Mouse (Mus musculus) forebrain, embryonic 15.5 days (tissue): ENCODE data around the gene Mrps34. TPM values are rescaled to one million over a fixed set of nuclear protein-coding genes. Genes with fewer than 3 reads are reported as not detected.

Experiments used
- ATAC-seq: fragments of 200-750 bp; cut with Nextera tagmentation; replicated peaks from 2 replicates; pipeline ENCODE4 v1.8.0; 2017; ENCODE audit warnings: mild to moderate bottlenecking, moderate TSS enrichment, moderate library complexity
- H3K27ac ChIP-seq: fragments of 300-500 bp; sonication (generic); replicated peaks from 2 replicates; pipeline ENCODE4 v1.5.1; 2015; ENCODE audit warnings: mild to moderate bottlenecking, inconsistent platforms
- H3K27me3 ChIP-seq: fragments of 300-500 bp; sonication (generic); 2 replicates; pipeline ENCODE4 v1.6.1; 2015; ENCODE audit warnings: inconsistent platforms
- H3K36me3 ChIP-seq: fragments of 300-500 bp; sonication (generic); 2 replicates; pipeline ENCODE4 v1.6.1; 2015; ENCODE audit warnings: mild to moderate bottlenecking, inconsistent platforms
- H3K4me1 ChIP-seq: fragments of 300-500 bp; sonication (generic); 2 replicates; pipeline ENCODE4 v1.6.1; 2015; ENCODE audit warnings: inconsistent platforms
- H3K4me2 ChIP-seq: fragments of 300-500 bp; sonication (generic); replicated peaks from 2 replicates; pipeline ENCODE4 v1.6.1; 2015; ENCODE audit warnings: mild to moderate bottlenecking, inconsistent platforms
- H3K4me3 ChIP-seq: fragments of 300-500 bp; sonication (generic); 2 replicates; pipeline ENCODE4 v1.5.1; 2015; ENCODE audit warnings: mild to moderate bottlenecking, inconsistent platforms
- H3K9ac ChIP-seq: fragments of 300-500 bp; sonication (generic); replicated peaks from 2 replicates; pipeline ENCODE4 v1.6.1; 2015; ENCODE audit warnings: mild to moderate bottlenecking, inconsistent platforms
- H3K9me3 ChIP-seq: fragments of 300-500 bp; sonication (generic); 2 replicates; pipeline ENCODE4 v1.6.1; 2016; ENCODE audit warnings: inconsistent platforms
- WGBS: fragments of 180-500 bp; shearing (Covaris S2); methylation state at CpG from one replicate; pipeline ENCODE4 v1.1.7; 2015; ENCODE audit warnings: mixed read lengths; 5-methylcytosine and 5-hydroxymethylcytosine counted together
- polyA plus RNA-seq: library from polyadenylated mRNA; unstranded; fragments of >200 nt; fragmentation: Nextera tagmentation; extraction: Ambion mirVana; gene quantifications from 2 replicates; pipeline ENCODE4 v1.2.1, GENCODE M21; 2015

Mrps34 gene
- polyA plus RNA-seq, 1 experiment from 2014 or later, result 77.6 TPM

- H3K27me3 ChIP-seq, result no peaks in the 10 kb centered on the region
- H3K4me3 ChIP-seq, result no peak overlapping the region
- H3K9me3 ChIP-seq, result no peaks in the 10 kb centered on the region
- H3K27ac ChIP-seq, result no peak overlapping the region
- H3K36me3 ChIP-seq, result peaks cover 22% of the 10 kb centered on the region
- no peak for ATAC-seq
- no peaks in the 10 kb centered on the region for H3K4me1 ChIP-seq
- no peak overlapping the region for H3K4me2 ChIP-seq
- no peak overlapping the region for H3K9ac ChIP-seq
- 89% methylated on average over 8 of the region's 8 CpGs for WGBS
Observed at GRCm38 (mm10) chr17:24860076-24860475, 34.8 kb upstream of the Mrps34 start.

- Histone ChIP-seq H3K9me3 (no peaks in the 10 kb centered on the region), H3K27ac (no peak overlapping the region), H3K9ac (no peak overlapping the region), H3K4me2 (no peak overlapping the region), H3K36me3 (peaks cover 22% of the 10 kb centered on the region), H3K4me1 (no peaks in the 10 kb centered on the region), H3K4me3 (no peak overlapping the region), H3K27me3 (no peaks in the 10 kb centered on the region)
- WGBS, result 87% methylated on average over 3 of the region's 3 CpGs
- ATAC-seq, result no peak
Observed at GRCm38 (mm10) chr17:24861785-24862184, 33.1 kb upstream of the Mrps34 start.

- Histone ChIP-seq H3K4me1 (no peaks in the 10 kb centered on the region), H3K27me3 (no peaks in the 10 kb centered on the region), H3K9me3 (no peaks in the 10 kb centered on the region), H3K4me2 (no peak within 1 kb of the TSS), H3K27ac (no peak within 1 kb of the TSS), H3K36me3 (peaks cover 22% of the 10 kb centered on the region), H3K9ac (no peak within 1 kb of the TSS), H3K4me3 (no peak within 1 kb of the TSS)
- 91% methylated on average over 8 of the region's 8 CpGs for WGBS
- no peak for ATAC-seq
Observed at GRCm38 (mm10) chr17:24865776-24866175, 29.1 kb upstream of the Mrps34 start, which contains the start of gene Igfals. Gene Igfals (plus strand): TSS chr17:24865997.

GRCm38 (mm10) chr17:24867914-24868313, 27.0 kb upstream of the Mrps34 start:
- Histone ChIP-seq H3K4me1 (no peaks in the 10 kb centered on the region), H3K9ac (no peak overlapping the region), H3K27ac (no peak overlapping the region), H3K4me3 (no peak overlapping the region), H3K36me3 (peaks cover 9% of the 10 kb centered on the region; the same call in 1 of the 2 replicates), H3K27me3 (no peaks in the 10 kb centered on the region), H3K4me2 (no peak overlapping the region), H3K9me3 (no peaks in the 10 kb centered on the region)
- no peak for ATAC-seq
- whole genome bisulfite sequencing, result 94% methylated on average over 10 of the region's 10 CpGs

- Histone ChIP-seq H3K27me3 (no peaks in the 10 kb centered on the region), H3K4me3 (no peak overlapping the region), H3K36me3 (no peaks in the 10 kb centered on the region), H3K9me3 (no peaks in the 10 kb centered on the region), H3K4me1 (no peaks in the 10 kb centered on the region), H3K4me2 (no peak overlapping the region), H3K9ac (no peak overlapping the region), H3K27ac (no peak overlapping the region)
- WGBS, result 59% methylated on average over 4 of the region's 4 CpGs
- ATAC-seq, result no peak
Observed at GRCm38 (mm10) chr17:24873695-24874404, 21.1 kb upstream of the Mrps34 start.

GRCm38 (mm10) chr17:24874405-24874745, 20.5 kb upstream of the Mrps34 start:
- 46% methylated on average over 1 of the region's 1 CpGs for WGBS
- Histone ChIP-seq H3K36me3 (no peaks in the 10 kb centered on the region), H3K9me3 (no peaks in the 10 kb centered on the region), H3K27me3 (no peaks in the 10 kb centered on the region), H3K27ac (no peak overlapping the region), H3K4me2 (no peak overlapping the region), H3K9ac (no peak overlapping the region), H3K4me3 (no peak overlapping the region), H3K4me1 (no peaks in the 10 kb centered on the region)
- ATAC-seq, result no peak

GRCm38 (mm10) chr17:24874989-24875388, 19.9 kb upstream of the Mrps34 start:
- Histone ChIP-seq H3K4me1 (no peaks in the 10 kb centered on the region), H3K27ac (no peak overlapping the region), H3K9me3 (no peaks in the 10 kb centered on the region), H3K4me3 (no peak overlapping the region), H3K27me3 (no peaks in the 10 kb centered on the region), H3K4me2 (no peak overlapping the region), H3K36me3 (no peaks in the 10 kb centered on the region), H3K9ac (no peak overlapping the region)
- ATAC-seq, result no peak
- WGBS, result 80% methylated on average over 8 of the region's 8 CpGs

GRCm38 (mm10) chr17:24877336-24878116, 17.4 kb upstream of the Mrps34 start:
- H3K36me3 ChIP-seq, result 0 out of 2 replicates have a peak, but pooled peaks cover 1% of the 10 kb centered on the region
- 64% methylated on average over 10 of the region's 10 CpGs for WGBS
- no peak for ATAC-seq

GRCm38 (mm10) chr17:24878117-24878397, 16.9 kb upstream of the Mrps34 start:
- H3K27ac ChIP-seq, result no peak overlapping the region
- H3K36me3 ChIP-seq, result 0 out of 2 replicates have a peak, but pooled peaks cover 6% of the 10 kb centered on the region
- no peaks in the 10 kb centered on the region for H3K27me3 ChIP-seq
- no peaks in the 10 kb centered on the region for H3K9me3 ChIP-seq
- H3K9ac ChIP-seq, result no peak overlapping the region
- no peak overlapping the region for H3K4me3 ChIP-seq
- no peak for ATAC-seq
- 34% methylated on average over 5 of the region's 5 CpGs for WGBS
- no peaks in the 10 kb centered on the region for H3K4me1 ChIP-seq
- no peak overlapping the region for H3K4me2 ChIP-seq

More at GRCm38 (mm10) chr17:24877336-24878116, 17.4 kb upstream of the Mrps34 start:
- H3K4me2 ChIP-seq, result no peak overlapping the region
- H3K27ac ChIP-seq, result no peak overlapping the region
- no peaks in the 10 kb centered on the region for H3K9me3 ChIP-seq
- no peaks in the 10 kb centered on the region for H3K27me3 ChIP-seq
- no peak overlapping the region for H3K4me3 ChIP-seq
- H3K4me1 ChIP-seq, result no peaks in the 10 kb centered on the region
- no peak overlapping the region for H3K9ac ChIP-seq

- H3K4me1 ChIP-seq, result no peaks in the 10 kb centered on the region
- no peak for ATAC-seq
- no peak overlapping the region for H3K4me3 ChIP-seq
- H3K27me3 ChIP-seq, result no peaks in the 10 kb centered on the region
- no peak overlapping the region for H3K27ac ChIP-seq
- H3K4me2 ChIP-seq, result no peak overlapping the region
- no peak overlapping the region for H3K9ac ChIP-seq
- H3K9me3 ChIP-seq, result no peaks in the 10 kb centered on the region
- peaks cover 10% of the 10 kb centered on the region; the same call in 1 of the 2 replicates for H3K36me3 ChIP-seq
- WGBS, result 73% methylated on average over 8 of the region's 8 CpGs
Observed at GRCm38 (mm10) chr17:24878531-24878930, 16.4 kb upstream of the Mrps34 start.

- Histone ChIP-seq H3K4me3 (no peak overlapping the region), H3K9me3 (no peaks in the 10 kb centered on the region), H3K4me2 (no peak overlapping the region), H3K27ac (no peak overlapping the region), H3K9ac (no peak overlapping the region), H3K4me1 (peaks cover 9% of the 10 kb centered on the region), H3K36me3 (peaks cover 16% of the 10 kb centered on the region; the same call in 1 of the 2 replicates), H3K27me3 (no peaks in the 10 kb centered on the region)
- WGBS, result 46% methylated on average over 7 of the region's 7 CpGs
- ATAC-seq, result no peak
Observed at GRCm38 (mm10) chr17:24881738-24882440, 13.0 kb upstream of the Mrps34 start.

GRCm38 (mm10) chr17:24884391-24884790, 10.5 kb upstream of the Mrps34 start:
- Histone ChIP-seq H3K9ac (no peak overlapping the region), H3K36me3 (peaks cover 24% of the 10 kb centered on the region; the same call in 1 of the 2 replicates), H3K4me2 (no peak overlapping the region), H3K4me1 (peaks cover 31% of the 10 kb centered on the region), H3K9me3 (no peaks in the 10 kb centered on the region), H3K27me3 (no peaks in the 10 kb centered on the region), H3K27ac (no peak overlapping the region), H3K4me3 (no peak overlapping the region)
- WGBS, result 87% methylated on average over 6 of the region's 6 CpGs
- no peak for ATAC-seq
